Mouse (Mus musculus) lung, adult 2 months (tissue): ENCODE measurements around the gene Nrap. TPM values are rescaled to one million over a fixed set of nuclear protein-coding genes. Genes with fewer than 3 reads are reported as not detected.

Experiments
- DNase-seq: peaks from one replicate; pipeline ENCODE4 v3.0.0; 2022
- H3K4me1 ChIP-seq: fragments of 200-500 bp; 2 replicates; pipeline ENCODE4 v1.6.1; 2011; ENCODE audit warnings: low read length; ENCODE audit not compliant: control insufficient read depth, insufficient read depth
- H3K4me3 ChIP-seq: fragments of 200-500 bp; replicated peaks from 2 replicates; pipeline ENCODE3; 2011; ENCODE audit warnings: low read depth, mild to moderate bottlenecking, control low read depth, low read length; ENCODE audit errors: extremely low read depth
- CTCF ChIP-seq: fragments of 200-500 bp; IDR thresholded peaks from 2 replicates; pipeline ENCODE4 v1.5.1; 2011; ENCODE audit warnings: mild to moderate bottlenecking, low read length, control low read depth; ENCODE audit not compliant: insufficient read depth
- POLR2A ChIP-seq: fragments of 200-500 bp; IDR thresholded peaks from 2 replicates; pipeline ENCODE4 v1.6.1; 2011; ENCODE audit warnings: low read depth, mild to moderate bottlenecking, control low read depth, low read length, borderline replicate concordance; ENCODE audit errors: extremely low read depth
- WGBS: fragments of 180-500 bp; shearing (Covaris S2); methylation state at CpG from one replicate; pipeline ENCODE4 v1.1.7; 2018; 5-methylcytosine and 5-hydroxymethylcytosine counted together
- polyA plus RNA-seq: library from polyadenylated mRNA; depleted of rRNA; stranded (reverse); fragments of >200 nt; gene quantifications from 2 replicates; pipeline ENCODE4 v1.2.3, GENCODE M21; 2012; rRNA removed

Gene Nrap
- polyA plus RNA-seq, 1 experiment: 9.4 TPM

- Histone ChIP-seq H3K4me1 (no peaks in the 10 kb centered on the region), H3K4me3 (no peak overlapping the region)
- WGBS: 52% methylated on average over 8 of the region's 8 CpGs
- no peak for TF ChIP-seq POLR2A
- TF ChIP-seq CTCF: no peak
- DNase-seq: no peak
Measured at GRCm38 (mm10) chr19:56272081-56272480, 117.8 kb downstream of the Nrap start.

Other genes starting within 250 kb of the Nrap start
- gene Habp2, start 102.9 kb downstream of the Nrap start, polyA plus RNA-seq: not detected in 2 replicates
- gene Casp7, start 7.1 kb upstream of the Nrap start, polyA plus RNA-seq: 14.2 and 17.3 TPM in 2 replicates
- gene Plekhs1, start 71.6 kb upstream of the Nrap start, polyA plus RNA-seq: 0.09 and 0.18 TPM in 2 replicates
- 5.1 and 6.3 TPM in 2 replicates for gene Dclre1a, start 158.2 kb upstream of the Nrap start, polyA plus RNA-seq
- gene Nhlrc2, start 158.2 kb upstream of the Nrap start, polyA plus RNA-seq: 17.3 and 28.9 TPM in 2 replicates